Mouse (Mus musculus): ENCODE data around the gene Plcb1.

DNA sequence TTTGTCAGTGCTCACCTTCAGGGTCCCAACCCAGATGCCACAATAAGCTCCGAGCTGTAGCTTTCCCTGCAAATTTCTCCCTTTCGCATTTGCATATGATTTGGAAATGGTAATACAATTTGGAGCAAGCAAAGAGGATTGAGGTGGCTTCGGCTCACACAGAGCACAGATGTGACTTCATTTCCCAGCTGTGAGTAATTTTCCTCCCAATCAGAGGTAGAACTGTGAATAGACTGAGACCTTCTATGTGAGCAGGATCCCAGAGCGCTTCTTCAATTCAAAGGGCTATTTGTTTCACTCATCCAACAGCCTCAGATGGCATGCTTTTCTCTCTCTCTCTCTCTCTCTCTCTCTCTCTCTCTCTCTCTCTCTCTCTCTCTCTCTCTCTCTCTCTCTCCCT lies 367.4 kb downstream of the Plcb1 start:
- TF ChIP-seq CTCF (IDR thresholded peaks at IDR 0.05; ENCODE audit: extremely low read depth, insufficient read length, insufficient replicate concordance, low read depth, low read length) = no peak
- TF ChIP-seq POLR2A (IDR thresholded peaks at IDR 0.05; ENCODE audit: low read depth, low read length) = no peak
